Mouse (Mus musculus) heart, postnatal 0 days (tissue): ENCODE measurements at regions not wholly inside any gene's neighbourhood (a gene's known extent, or its start where the extent isn't known, plus 50 kb on each side); places are given as distances from the start of the nearest gene placed in this dataset.

Experiments used
- ATAC-seq: fragments of 200-750 bp; cut with Nextera tagmentation; 2 replicates; pipeline ENCODE4 v1.8.0; 2017; ENCODE audit warnings: low read depth, moderate number of reproducible peaks, moderate library complexity; ENCODE audit not compliant: insufficient read depth
- DNase-seq: peaks from one replicate; pipeline ENCODE4 v3.0.0-alpha.2; 2016; ENCODE audit warnings: low spot score
- H3K27ac ChIP-seq: fragments of 300-500 bp; sonication (generic); 2 replicates; pipeline ENCODE4 v1.5.1; 2014; ENCODE audit warnings: low read depth, mild to moderate bottlenecking
- H3K27me3 ChIP-seq: fragments of 300-500 bp; sonication (generic); 2 replicates; pipeline ENCODE4 v1.6.1; 2014; ENCODE audit warnings: low read length, mixed read lengths; ENCODE audit not compliant: control insufficient read depth, insufficient read depth
- H3K36me3 ChIP-seq: fragments of 300-500 bp; sonication (generic); replicated peaks from 2 replicates; pipeline ENCODE4 v1.6.1; 2014; ENCODE audit warnings: low read length, mixed read lengths; ENCODE audit not compliant: control insufficient read depth, insufficient read depth
- H3K4me1 ChIP-seq: fragments of 300-500 bp; sonication (generic); 2 replicates; pipeline ENCODE4 v1.6.1; 2014; ENCODE audit warnings: antibody characterized with exemption; ENCODE audit not compliant: control insufficient read depth, insufficient read depth
- H3K4me2 ChIP-seq: fragments of 300-500 bp; sonication (generic); 2 replicates; pipeline ENCODE4 v1.6.1; 2014; ENCODE audit warnings: low read depth, mild to moderate bottlenecking, low read length, moderate library complexity
- H3K4me3 ChIP-seq: fragments of 300-500 bp; sonication (generic); 2 replicates; pipeline ENCODE4 v1.5.1; 2014; ENCODE audit warnings: low read depth, low read length
- H3K9ac ChIP-seq: fragments of 300-500 bp; sonication (generic); replicated peaks from 2 replicates; pipeline ENCODE4 v1.6.1; 2014; ENCODE audit warnings: low read depth, low read length, mixed read lengths
- H3K9me3 ChIP-seq: fragments of 300-500 bp; sonication (generic); replicated peaks from 2 replicates; pipeline ENCODE4 v1.6.1; 2016; ENCODE audit warnings: low read length; ENCODE audit not compliant: control insufficient read depth
- CTCF ChIP-seq: IDR thresholded peaks from 2 replicates; pipeline ENCODE4 v1.5.1; 2016; ENCODE audit warnings: antibody characterized with exemption, control low read depth, low read depth
- EP300 ChIP-seq: IDR thresholded peaks from 2 replicates; pipeline ENCODE4 v1.6.1; 2016; ENCODE audit warnings: antibody characterized with exemption, low read depth
- WGBS: fragments of 180-500 bp; shearing (Covaris S2); extraction: QIAGEN DNeasy Blood & Tissue Kit; methylation state at CpG from one replicate; pipeline ENCODE4 v1.1.7; 2014; 5-methylcytosine and 5-hydroxymethylcytosine counted together

DNA sequence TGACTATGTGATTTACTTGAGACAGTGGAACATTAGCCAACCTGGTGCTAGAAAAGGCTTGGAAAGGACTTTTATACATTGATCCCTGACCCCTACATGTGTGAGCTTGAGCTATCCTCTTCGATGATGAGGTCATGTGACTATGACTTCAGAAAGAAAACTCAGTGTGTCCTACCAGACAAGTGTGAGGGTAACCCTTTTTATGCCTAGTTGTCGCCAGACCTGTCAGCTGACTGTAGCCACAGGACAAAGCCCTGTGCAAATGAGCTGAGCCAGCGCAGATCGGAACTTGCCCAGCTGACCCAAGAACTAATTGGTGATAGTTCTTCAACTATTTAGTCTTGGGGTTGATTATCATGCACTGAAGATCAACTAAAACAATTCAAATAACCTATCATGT, 269.5 kb downstream of the Cyp26b1 start:
- H3K27me3 ChIP-seq, result peaks cover 38% of the 10 kb centered on the region

GRCm38 (mm10) chr6:84322528-84322927, 271.2 kb downstream of the Cyp26b1 start:
- WGBS, result 75% methylated on average over 4 of the region's 4 CpGs

More for the DNA sequence above, 269.5 kb downstream of the Cyp26b1 start:
- no peaks in the 10 kb centered on the region for H3K9me3 ChIP-seq
- no peak overlapping the region for H3K27ac ChIP-seq
- no peak overlapping the region for H3K9ac ChIP-seq
- no peaks in the 10 kb centered on the region for H3K4me1 ChIP-seq
- ATAC-seq (no peak), DNase-seq (no peak)
- H3K36me3 ChIP-seq, result no peaks in the 10 kb centered on the region
- WGBS, result 79% methylated on average over 4 of the region's 4 CpGs
- TF ChIP-seq EP300 (no peak), CTCF (no peak)
- no peak overlapping the region for H3K4me3 ChIP-seq
- no peak overlapping the region for H3K4me2 ChIP-seq

DNA sequence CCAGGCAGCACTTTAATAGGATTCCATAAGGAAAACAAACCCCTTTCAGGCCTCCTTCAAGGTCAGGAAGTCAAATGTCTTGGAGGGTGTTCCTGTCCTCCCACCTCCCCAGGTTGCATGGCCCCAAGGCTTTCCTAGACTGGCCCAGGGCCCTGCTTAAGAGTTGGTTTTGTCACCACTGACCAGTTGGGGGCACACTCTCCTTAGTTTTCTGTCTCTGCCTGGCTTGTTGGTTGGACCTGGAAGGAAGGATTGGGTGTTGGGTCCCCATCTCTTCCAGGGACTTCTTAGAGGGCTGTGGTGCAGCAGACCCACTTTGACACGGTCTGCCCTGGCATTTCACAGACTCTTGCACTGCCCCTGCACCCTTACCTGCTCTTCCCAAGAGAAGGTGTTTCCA, 273.1 kb downstream of the Cyp26b1 start:
- WGBS, result 47% methylated on average over 1 of the region's 1 CpGs
- H3K9ac ChIP-seq, result no peak overlapping the region
- H3K36me3 ChIP-seq, result no peaks in the 10 kb centered on the region
- no peak overlapping the region for H3K27ac ChIP-seq
- DNase-seq (peak; percentile 35), ATAC-seq (no peak)
- H3K9me3 ChIP-seq, result no peaks in the 10 kb centered on the region
- TF ChIP-seq EP300 (no peak), CTCF (peak; percentile 42)
- peaks cover 7% of the 10 kb centered on the region; the same call in 1 of the 2 replicates for H3K4me1 ChIP-seq
- H3K4me3 ChIP-seq, result no peak overlapping the region
- H3K4me2 ChIP-seq, result no peak overlapping the region
- peaks cover 31% of the 10 kb centered on the region for H3K27me3 ChIP-seq

More at GRCm38 (mm10) chr6:84322528-84322927, 271.2 kb downstream of the Cyp26b1 start:
- Histone ChIP-seq H3K36me3 (no peaks in the 10 kb centered on the region), H3K4me2 (no peak overlapping the region), H3K4me1 (peaks cover 7% of the 10 kb centered on the region; the same call in 1 of the 2 replicates), H3K9ac (no peak overlapping the region), H3K27ac (no peak overlapping the region), H3K27me3 (peaks cover 32% of the 10 kb centered on the region), H3K4me3 (no peak overlapping the region), H3K9me3 (no peaks in the 10 kb centered on the region)
- TF ChIP-seq CTCF, result no peak; the same call in 1 of the 2 replicates
- no peak for TF ChIP-seq EP300
- DNase-seq, result no peak
- no peak for ATAC-seq

GRCm38 (mm10) chr6:84318774-84319173, 274.9 kb downstream of the Cyp26b1 start:
- H3K4me1 ChIP-seq, result peaks cover 7% of the 10 kb centered on the region; the same call in 1 of the 2 replicates
- H3K4me2 ChIP-seq, result no peak overlapping the region
- H3K27me3 ChIP-seq, result peaks cover 25% of the 10 kb centered on the region
- no peaks in the 10 kb centered on the region for H3K36me3 ChIP-seq
- no peak overlapping the region for H3K9ac ChIP-seq
- DNase-seq (peak; percentile 76), ATAC-seq (peak; percentile 80)
- 9% methylated on average over 4 of the region's 4 CpGs for WGBS
- H3K9me3 ChIP-seq, result no peaks in the 10 kb centered on the region
- no peak for TF ChIP-seq EP300
- TF ChIP-seq CTCF, result no peak
- no peak overlapping the region for H3K4me3 ChIP-seq
- no peak overlapping the region for H3K27ac ChIP-seq

DNA sequence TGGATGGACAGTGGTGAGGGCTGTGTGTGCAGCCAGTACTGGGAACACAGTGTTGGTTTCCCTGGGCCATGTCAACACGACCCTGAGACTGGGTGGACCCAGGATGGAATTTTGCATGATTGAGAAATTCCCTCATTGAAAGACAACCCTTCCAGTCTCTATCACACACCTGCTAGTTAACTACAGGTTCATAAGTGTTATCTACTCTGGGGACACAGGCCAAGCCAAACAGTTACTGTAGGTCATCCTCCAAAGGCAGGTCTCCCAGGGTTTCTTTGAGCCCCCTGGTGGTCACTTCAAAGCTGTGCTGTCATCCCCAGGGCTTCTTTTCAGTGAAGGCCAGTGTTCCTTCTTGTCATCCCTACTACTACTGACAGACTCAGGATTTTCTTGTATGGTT, 276.7 kb downstream of the Cyp26b1 start:
- DNase-seq (no peak), ATAC-seq (peak; percentile 45; the same call in 1 of the 2 replicates)
- TF ChIP-seq EP300 (no peak), CTCF (peak; percentile 60)
- Histone ChIP-seq H3K36me3 (no peaks in the 10 kb centered on the region), H3K27me3 (peaks cover 14% of the 10 kb centered on the region), H3K4me2 (no peak overlapping the region), H3K27ac (no peak overlapping the region), H3K9ac (no peak overlapping the region), H3K4me3 (no peak overlapping the region), H3K9me3 (no peaks in the 10 kb centered on the region), H3K4me1 (peaks cover 7% of the 10 kb centered on the region; the same call in 1 of the 2 replicates)
- WGBS, result 82% methylated on average over 1 of the region's 1 CpGs
